Mouse (Mus musculus) G1E (cell line): Measurements from ENCODE around the gene Nap1l4.

ENCODE experiments used
- CTCF ChIP-seq: IDR thresholded peaks from 2 replicates; pipeline ENCODE4 v1.5.1; 2012; ENCODE audit warnings: low read depth, low read length, inconsistent platforms, mixed read lengths
- POLR2AphosphoS5 ChIP-seq: IDR thresholded peaks from 2 replicates; pipeline ENCODE4 v1.6.1; 2012; ENCODE audit warnings: low read depth, low read length, inconsistent platforms; ENCODE audit not compliant: insufficient replicate concordance

DNA sequence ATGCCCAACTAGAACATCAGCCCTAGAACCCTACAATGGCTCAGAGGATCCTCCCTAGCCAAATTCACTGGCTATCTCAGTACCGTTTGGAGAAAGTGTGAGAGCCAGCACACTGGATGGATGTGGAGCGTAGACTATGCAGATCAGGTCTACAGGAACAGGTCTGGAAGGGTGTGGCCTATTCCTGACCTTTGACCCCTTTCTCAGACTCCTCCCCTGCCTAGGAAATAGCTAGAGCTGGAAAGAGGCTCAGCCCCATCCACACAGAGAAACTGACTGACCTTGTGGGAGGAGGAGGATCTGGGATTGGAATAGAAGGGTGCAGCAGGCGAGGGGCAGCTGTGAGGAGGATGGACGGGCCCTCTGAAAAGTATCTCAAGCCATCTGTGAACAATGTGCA is 50.3 kb downstream of the Nap1l4 start:
- TF ChIP-seq CTCF = no peak
- TF ChIP-seq POLR2AphosphoS5 = no peak
